Mouse (Mus musculus) MEL (cell line): ENCODE data around the gene Epb41. TPM values are rescaled to one million over a fixed set of nuclear protein-coding genes. Genes with fewer than 3 reads are reported as not detected.
A peak's percentile ranks its signal among the peaks of the same experiment; 100 is the strongest.

Experiments
- DNase-seq: peaks from one replicate; pipeline ENCODE4 v3.0.0; 2011; ENCODE audit warnings: low read depth, low spot score
- H3K27ac ChIP-seq: 2 replicates; pipeline ENCODE4 v1.5.1; 2012; ENCODE audit warnings: low read depth, mild to moderate bottlenecking, control low read depth, low read length, moderate library complexity; ENCODE audit not compliant: control insufficient read depth
- H3K27me3 ChIP-seq, 2 experiments: fragments of 150-350 bp in 1 of 2; sonication (generic) in 1 of 2; 2 replicates each; pipeline ENCODE4 v1.6.1; 2012; ENCODE audit warnings: low read length in 2 of 2, mild to moderate bottlenecking in 2 of 2, improper control_type of control experiment in 1 of 2, moderate library complexity in 1 of 2; ENCODE audit not compliant: insufficient read depth in 2 of 2, control insufficient read depth in 1 of 2
- H3K36me3 ChIP-seq, 2 experiments: 2 replicates each; pipeline ENCODE4 v1.6.1; 2012 to 2014; ENCODE audit warnings: low read length in 2 of 2, improper control_type of control experiment in 1 of 2, inconsistent platforms in 1 of 2, mild to moderate bottlenecking in 1 of 2; ENCODE audit not compliant: insufficient read depth in 2 of 2, control insufficient read depth in 1 of 2
- H3K4me1 ChIP-seq, 2 experiments: fragments of 150-350 bp in 1 of 2; sonication (generic) in 1 of 2; 2 replicates each; pipeline ENCODE4 v1.6.1; 2012; ENCODE audit warnings: low read length in 2 of 2, improper control_type of control experiment in 1 of 2, mild to moderate bottlenecking in 1 of 2; ENCODE audit not compliant: insufficient read depth in 2 of 2, control insufficient read depth in 1 of 2
- H3K4me3 ChIP-seq, 2 experiments: fragments of 150-350 bp in 1 of 2; sonication (generic) in 1 of 2; 2 replicates each; pipeline ENCODE4 v1.5.1; 2012; ENCODE audit warnings: low read depth in 2 of 2, low read length in 2 of 2, mild to moderate bottlenecking in 2 of 2, moderate library complexity in 2 of 2, control low read depth in 1 of 2, improper control_type of control experiment in 1 of 2; ENCODE audit not compliant: control insufficient read depth in 1 of 2, insufficient read depth in 1 of 2
- H3K79me2 ChIP-seq: 2 replicates; pipeline ENCODE4 v1.6.1; 2012; ENCODE audit warnings: mild to moderate bottlenecking, low read length, moderate library complexity; ENCODE audit not compliant: control insufficient read depth, poor library complexity, insufficient read depth
- H3K9ac ChIP-seq: 2 replicates; pipeline ENCODE4 v1.6.1; 2012; ENCODE audit warnings: low read depth, mild to moderate bottlenecking, control low read depth, low read length, moderate library complexity; ENCODE audit not compliant: control insufficient read depth, poor library complexity, severe bottlenecking
- H3K9me3 ChIP-seq: fragments of 150-350 bp; sonication (generic); replicated peaks from 2 replicates; pipeline ENCODE4 v1.6.1; 2012; ENCODE audit warnings: mild to moderate bottlenecking, low read length, improper control_type of control experiment, moderate library complexity; ENCODE audit not compliant: insufficient read depth
- CHD2 ChIP-seq: IDR thresholded peaks from 2 replicates; pipeline ENCODE4 v1.6.1; 2011; ENCODE audit warnings: low read length, improper control_type of control experiment
- CTCF ChIP-seq, 3 experiments: IDR thresholded peaks in 2 of 3; conservative IDR thresholded peaks in 1 of 3; 2 replicates each; pipeline ENCODE4 v1.5.1; 2011 to 2012; ENCODE audit warnings: low read length in 3 of 3, low read depth in 2 of 3, mild to moderate bottlenecking in 2 of 3, improper control_type of control experiment in 1 of 3, inconsistent platforms in 1 of 3, mixed read lengths in 1 of 3, moderate library complexity in 1 of 3; ENCODE audit not compliant: control insufficient read depth in 1 of 3, insufficient read depth in 1 of 3, poor library complexity in 1 of 3, severe bottlenecking in 1 of 3
- ELF1 ChIP-seq: IDR thresholded peaks from 2 replicates; pipeline ENCODE4 v1.6.1; 2014; ENCODE audit warnings: low read depth, mild to moderate bottlenecking, inconsistent platforms, low read length, improper control_type of control experiment, moderate library complexity
- EP300 ChIP-seq, 2 experiments: IDR thresholded peaks; 2 replicates each; pipeline ENCODE4 v1.6.1; 2011; ENCODE audit warnings: improper control_type of control experiment in 2 of 2, low read length in 2 of 2, low read depth in 1 of 2, mild to moderate bottlenecking in 1 of 2
- GABPA ChIP-seq: IDR thresholded peaks from 2 replicates; pipeline ENCODE4 v1.6.1; 2012; ENCODE audit warnings: low read depth, mild to moderate bottlenecking, inconsistent platforms, low read length, improper control_type of control experiment, moderate library complexity
- JUND ChIP-seq: IDR thresholded peaks from 2 replicates; pipeline ENCODE4 v1.6.1; 2011; ENCODE audit warnings: low read depth, mild to moderate bottlenecking, improper control_type of control experiment, low read length
- MAX ChIP-seq: IDR thresholded peaks from 2 replicates; pipeline ENCODE4 v1.6.1; 2011; ENCODE audit warnings: low read length, improper control_type of control experiment
- MXI1 ChIP-seq: IDR thresholded peaks from 2 replicates; pipeline ENCODE4 v1.6.1; 2011; ENCODE audit warnings: mild to moderate bottlenecking, low read depth, low read length, improper control_type of control experiment
- MYB ChIP-seq: IDR thresholded peaks from 2 replicates; pipeline ENCODE4 v1.6.1; 2011; ENCODE audit warnings: mild to moderate bottlenecking, low read depth, low read length, improper control_type of control experiment
- MYC ChIP-seq: IDR thresholded peaks from 2 replicates; pipeline ENCODE4 v1.6.1; 2011; ENCODE audit warnings: low read depth, mild to moderate bottlenecking, low read length, improper control_type of control experiment, moderate library complexity
- POLR2A ChIP-seq, 2 experiments: IDR thresholded peaks; 2 replicates each; pipeline ENCODE4 v1.6.1; 2011 to 2012; ENCODE audit warnings: low read length in 2 of 2, mild to moderate bottlenecking in 2 of 2, control low read depth in 1 of 2, improper control_type of control experiment in 1 of 2, low read depth in 1 of 2, moderate library complexity in 1 of 2; ENCODE audit not compliant: control insufficient read depth in 1 of 2, insufficient read depth in 1 of 2, poor library complexity in 1 of 2
- POLR2AphosphoS2 ChIP-seq: IDR thresholded peaks from 2 replicates; pipeline ENCODE4 v1.6.1; 2011; ENCODE audit warnings: low read length, improper control_type of control experiment
- RAD21 ChIP-seq: IDR thresholded peaks from 2 replicates; pipeline ENCODE4 v1.6.1; 2011; ENCODE audit warnings: mild to moderate bottlenecking, low read depth, low read length, improper control_type of control experiment
- SMC3 ChIP-seq: IDR thresholded peaks from 2 replicates; pipeline ENCODE4 v1.6.1; 2011; ENCODE audit warnings: low read depth, low read length, improper control_type of control experiment
- USF2 ChIP-seq, 2 experiments: IDR thresholded peaks; 2 replicates each; pipeline ENCODE4 v1.6.1; 2011 to 2012; ENCODE audit warnings: improper control_type of control experiment in 2 of 2, low read length in 2 of 2, borderline replicate concordance in 1 of 2, inconsistent platforms in 1 of 2, low read depth in 1 of 2, mild to moderate bottlenecking in 1 of 2; ENCODE audit not compliant: insufficient read depth in 1 of 2
- ZC3H11A ChIP-seq: IDR thresholded peaks from 2 replicates; pipeline ENCODE4 v1.6.1; 2012; ENCODE audit warnings: low read depth, mild to moderate bottlenecking, inconsistent platforms, low read length, improper control_type of control experiment
- ZKSCAN1 ChIP-seq: IDR thresholded peaks from 2 replicates; pipeline ENCODE4 v1.6.1; 2012; ENCODE audit warnings: low read depth, mild to moderate bottlenecking, inconsistent platforms, low read length, improper control_type of control experiment, moderate library complexity
- ZMIZ1 ChIP-seq: IDR thresholded peaks from 2 replicates; pipeline ENCODE4 v1.6.1; 2012; ENCODE audit warnings: low read depth, mild to moderate bottlenecking, inconsistent platforms, low read length, improper control_type of control experiment, moderate library complexity
- polyA plus RNA-seq, 2 experiments: library from polyadenylated mRNA; stranded (reverse) in 1 of 2; unstranded in 1 of 2; fragments of >175 nt in 1 of 2; fragments of >200 nt in 1 of 2; gene quantifications; 2 replicates each; pipeline versions ENCODE4 v1.2.1 to v1.2.4; 2012; ENCODE audit warnings: low replicate concordance in 2 of 2, low read depth in 1 of 2; ENCODE audit not compliant: insufficient read length in 2 of 2, insufficient read depth in 1 of 2, missing spikeins in 1 of 2
- total RNA-seq: library from RNA; depleted of rRNA; stranded (reverse); fragments of 300-350 nt; gene quantifications from 2 replicates; pipeline ENCODE4 v1.2.3, GENCODE M21; 2012

The Epb41 gene
- total and polyA plus RNA-seq, 3 experiments, result 36.5 to 115 (median 44.3) TPM

GRCm38 (mm10) chr4:132108221-132108620 is 33.1 kb upstream of the Epb41 start:
- H3K27me3 ChIP-seq, result peaks cover 8 to 13% of the 10 kb centered on the region in 2 experiments
- no peaks in the 10 kb centered on the region for H3K79me2 ChIP-seq
- H3K4me3 ChIP-seq, result no peak overlapping the region
- no peak for DNase-seq
- no peaks in the 10 kb centered on the region for H3K36me3 ChIP-seq
- TF ChIP-seq ZC3H11A, result no peak
- TF ChIP-seq CHD2, result no peak
- TF ChIP-seq CTCF (IDR thresholded peaks at IDR 0.05 in 2 of 3, conservative IDR thresholded peaks at IDR 0.05 in 1 of 3; ENCODE audit: control insufficient read depth in 1 of 3, insufficient read depth in 1 of 3, low read depth in 2 of 3, low read length in 3 of 3, poor library complexity in 1 of 3, severe bottlenecking in 1 of 3), result no peak
- no peak for TF ChIP-seq USF2 (IDR thresholded peaks at IDR 0.05; ENCODE audit: borderline replicate concordance in 1 of 2, insufficient read depth in 1 of 2, low read depth in 1 of 2, low read length in 2 of 2)
- H3K9me3 ChIP-seq, result no peaks in the 10 kb centered on the region
- peaks cover 0 to 4% of the 10 kb centered on the region in 2 experiments; a peak in 1 of 4 replicates for H3K4me1 ChIP-seq
- no peak overlapping the region for H3K27ac ChIP-seq
- H3K9ac ChIP-seq, result no peak overlapping the region

GRCm38 (mm10) chr4:132101152-132101551 is 26.0 kb upstream of the Epb41 start:
- Histone ChIP-seq H3K79me2 (no peaks in the 10 kb centered on the region), H3K27ac (no peak overlapping the region), H3K9ac (no peak overlapping the region), H3K4me3 (no peak overlapping the region), H3K4me1 (no peaks in the 10 kb centered on the region), H3K27me3 (peaks cover 9 to 25% of the 10 kb centered on the region in 2 experiments), H3K36me3 (no peaks in the 10 kb centered on the region), H3K9me3 (no peaks in the 10 kb centered on the region)
- DNase-seq, result peak; percentile 44
- TF ChIP-seq RAD21 (peak; percentile 83), ZC3H11A (peak; percentile 68), SMC3 (peak; percentile 81), CTCF (IDR thresholded peaks at IDR 0.05 in 2 of 3, conservative IDR thresholded peaks at IDR 0.05 in 1 of 3; ENCODE audit: control insufficient read depth in 1 of 3, insufficient read depth in 1 of 3, low read depth in 2 of 3, low read length in 3 of 3, poor library complexity in 1 of 3, severe bottlenecking in 1 of 3) (peak in 2 of 3 experiments; percentile 30 to 79; a peak in 3 of 6 replicates), MAX (no peak), ZMIZ1 (no peak)

GRCm38 (mm10) chr4:132099548-132099947 is 24.4 kb upstream of the Epb41 start:
- H3K9me3 ChIP-seq, result no peaks in the 10 kb centered on the region
- H3K79me2 ChIP-seq, result no peaks in the 10 kb centered on the region
- H3K4me1 ChIP-seq, result no peaks in the 10 kb centered on the region
- H3K4me3 ChIP-seq, result no peak overlapping the region
- H3K36me3 ChIP-seq, result no peaks in the 10 kb centered on the region
- H3K27me3 ChIP-seq, result peaks cover 6 to 23% of the 10 kb centered on the region in 2 experiments
- no peak overlapping the region for H3K27ac ChIP-seq
- H3K9ac ChIP-seq, result no peak overlapping the region
- DNase-seq, result no peak
- TF ChIP-seq POLR2AphosphoS2 (no peak), ZMIZ1 (no peak), MXI1 (no peak), MAX (no peak), POLR2A (IDR thresholded peaks at IDR 0.05; ENCODE audit: control insufficient read depth in 1 of 2, insufficient read depth in 1 of 2, low read depth in 1 of 2, low read length in 2 of 2, poor library complexity in 1 of 2) (no peak), RAD21 (no peak), JUND (no peak), SMC3 (no peak), GABPA (no peak), MYB (no peak), ZKSCAN1 (no peak), CHD2 (no peak), MYC (no peak), ELF1 (no peak), ZC3H11A (no peak), EP300 (IDR thresholded peaks at IDR 0.05; ENCODE audit: low read depth in 1 of 2, low read length in 2 of 2) (no peak)
